Mouse (Mus musculus): ENCODE measurements around the gene Gm3776.
"Not testable (repeated sequence)": the region's sequence is repeated elsewhere in the genome, so short reads cannot be mapped to it uniquely, and the experiment has no call there.

DNA sequence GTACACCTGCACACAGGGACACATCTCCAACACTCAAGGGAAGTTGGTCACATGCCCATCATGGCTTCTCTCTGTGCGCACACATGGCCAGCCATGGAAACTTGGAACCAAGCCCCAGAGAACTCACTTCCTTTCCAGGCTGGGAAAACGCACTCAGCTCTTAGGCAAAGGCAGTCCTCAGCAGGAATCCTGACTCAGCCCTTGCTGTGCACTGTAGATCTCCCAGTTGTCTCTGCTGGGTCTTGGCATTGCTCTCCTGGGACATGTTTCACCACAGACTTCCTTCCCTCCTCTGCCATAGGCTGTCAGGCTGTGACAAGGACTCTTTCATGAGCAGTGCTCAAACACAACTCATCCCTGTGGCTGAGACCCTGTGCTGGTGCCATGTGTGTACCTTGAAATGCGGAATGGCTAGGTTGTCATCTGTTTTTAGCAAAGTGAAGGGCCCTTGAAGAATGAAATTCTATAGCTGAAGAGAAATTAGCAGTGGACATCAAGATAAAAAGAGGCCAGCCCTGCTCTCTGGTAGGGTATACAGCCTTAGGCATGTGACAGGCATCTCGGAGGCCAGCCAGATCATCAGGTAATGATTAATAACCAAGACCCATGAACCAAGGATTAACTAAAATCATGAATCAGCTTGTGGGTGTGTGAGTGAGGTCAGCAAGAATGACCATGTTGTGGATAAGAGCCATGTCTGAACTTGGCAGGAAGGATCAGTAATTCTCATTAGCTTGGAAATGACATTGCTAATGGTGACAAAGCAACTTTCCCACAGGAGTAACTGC lies 1.1 kb upstream of the Gm3776 start:
- TF ChIP-seq CTCF (IDR thresholded peaks at IDR 0.05; ENCODE audit: borderline replicate concordance, insufficient read depth, low read length); POLR2A (IDR thresholded peaks at IDR 0.05; ENCODE audit: low read depth, low read length): not testable (repeated sequence)

All from embryonic fibroblast, embryonic 13.5 days (primary cell).